Mouse (Mus musculus) lung, adult 18-20 months (tissue): ENCODE measurements around the gene Rab11fip3.

Experiments
- DNase-seq, 2 experiments: peaks; one replicate each; pipeline ENCODE4 v3.0.0; 2022; ENCODE audit warnings: mixed read lengths in 2 of 2

The Rab11fip3 gene

GRCm38 (mm10) chr17:26080867-26081266 is 11.5 kb upstream of the Rab11fip3 start:
- DNase-seq: no peak

DNA sequence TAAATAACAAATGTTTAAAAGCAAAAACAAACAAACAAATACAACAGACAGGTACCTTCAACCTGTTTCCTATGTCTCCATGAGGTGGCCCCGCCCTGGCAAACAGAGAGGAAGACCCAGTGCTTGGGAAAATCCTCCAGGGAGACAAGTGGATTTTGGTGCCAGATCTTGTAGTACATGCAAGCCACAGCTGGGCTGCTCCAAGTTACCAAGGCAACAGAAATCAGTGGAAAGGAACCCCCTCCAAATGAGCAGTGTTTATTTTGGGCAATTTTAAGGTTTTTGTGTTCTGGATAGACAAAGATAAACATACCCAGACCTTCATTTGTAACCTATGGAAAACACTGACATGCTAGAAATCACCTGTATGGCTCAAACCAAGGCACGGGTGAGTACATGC is 9.5 kb upstream of the Rab11fip3 start:
- DNase-seq: no peak

GRCm38 (mm10) chr17:26075246-26075645 is 5.9 kb upstream of the Rab11fip3 start:
- no peak for DNase-seq

GRCm38 (mm10) chr17:26070136-26070535 is 781 bp upstream of the Rab11fip3 start:
- DNase-seq: no peak

DNA sequence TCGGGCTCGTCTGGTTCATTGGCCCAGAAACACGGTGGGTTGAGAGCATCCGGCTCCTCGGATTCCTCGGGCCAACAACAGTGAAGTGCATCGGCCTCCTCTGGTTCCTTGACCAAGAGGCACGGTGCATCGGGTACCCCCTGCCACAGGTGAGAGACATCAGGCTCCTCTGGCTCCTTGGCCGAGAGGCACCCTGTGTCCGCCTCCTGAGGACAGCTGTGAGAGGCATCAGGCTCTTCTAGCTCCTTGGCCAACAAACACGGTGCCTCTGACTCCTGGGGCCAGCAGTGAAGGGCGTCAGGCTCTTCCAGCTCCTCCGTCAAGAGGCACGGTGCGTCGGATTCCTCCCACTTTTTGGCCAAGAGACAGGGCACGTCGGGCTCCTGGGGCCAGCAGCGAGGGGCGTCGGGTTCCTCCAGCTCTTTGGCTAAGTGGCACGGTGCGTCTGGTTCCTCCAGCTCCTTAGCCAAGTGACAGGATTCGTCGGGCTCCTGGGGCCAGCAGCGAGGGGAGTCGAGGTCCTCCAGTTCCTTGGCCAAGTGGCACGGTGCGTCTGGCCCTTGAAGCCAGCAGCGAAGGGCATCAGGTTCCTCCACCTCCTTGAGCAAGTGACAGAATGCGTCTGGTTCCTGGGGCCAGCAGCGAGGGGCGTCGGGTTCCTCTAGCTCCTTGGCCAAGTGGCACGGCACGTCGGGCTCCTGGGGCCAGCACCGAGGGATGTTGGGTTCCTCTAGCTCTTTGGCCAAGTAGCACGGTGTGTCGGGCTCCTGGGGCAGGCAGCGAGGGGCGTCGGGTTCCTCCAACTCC is 1.1 kb downstream of the Rab11fip3 start:
- peak; percentile 21 to 39 for DNase-seq

- no peak for DNase-seq
Observed at GRCm38 (mm10) chr17:26066488-26067020, 2.8 kb downstream of the Rab11fip3 start.

DNA sequence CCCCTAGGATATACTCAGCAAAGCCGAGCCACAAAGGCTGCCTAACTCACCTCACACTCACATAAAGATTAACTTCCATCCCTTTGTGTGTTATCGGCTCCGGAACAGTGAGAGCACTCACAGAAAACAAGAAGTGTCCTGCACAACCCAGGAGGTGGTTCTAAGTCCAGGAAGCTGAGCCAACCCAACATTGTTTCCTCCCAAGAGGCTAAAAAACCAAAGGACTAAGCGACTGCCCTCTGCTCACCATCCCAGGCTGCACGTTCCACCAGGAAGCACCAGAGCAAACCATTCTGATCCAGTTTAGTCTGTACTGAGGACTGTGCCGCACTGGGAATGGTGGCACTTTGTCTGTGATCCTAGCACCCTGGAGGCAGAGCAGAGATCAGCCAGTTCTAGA is 4.4 kb downstream of the Rab11fip3 start:
- DNase-seq: no peak

GRCm38 (mm10) chr17:26057787-26058567 is 11.4 kb downstream of the Rab11fip3 start:
- peak; percentile 69 to 81 for DNase-seq

DNA sequence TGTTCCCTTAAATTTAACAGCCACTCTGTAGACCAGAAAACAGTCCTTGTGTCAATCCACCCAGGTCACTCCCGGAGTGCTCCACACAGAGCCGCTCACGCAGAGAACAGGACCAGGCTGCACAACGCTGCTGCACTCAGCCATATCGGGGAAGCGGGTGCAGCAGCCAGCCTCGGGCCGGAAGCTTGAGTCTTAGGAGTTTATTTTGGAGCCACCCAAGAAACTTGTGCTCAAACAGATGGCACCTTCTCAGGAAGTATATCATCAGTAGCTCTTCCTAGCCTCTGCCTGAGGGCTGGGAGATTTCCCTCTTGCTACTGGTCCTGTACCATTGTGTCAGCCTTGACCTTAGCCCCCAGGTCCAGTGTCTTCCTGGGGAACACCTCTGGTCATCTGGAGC is 12.1 kb downstream of the Rab11fip3 start:
- DNase-seq: no peak

- no peak for DNase-seq
Observed at GRCm38 (mm10) chr17:26055164-26055563, 14.2 kb downstream of the Rab11fip3 start.

GRCm38 (mm10) chr17:26054133-26054845 is 15.1 kb downstream of the Rab11fip3 start:
- DNase-seq: no peak

DNA sequence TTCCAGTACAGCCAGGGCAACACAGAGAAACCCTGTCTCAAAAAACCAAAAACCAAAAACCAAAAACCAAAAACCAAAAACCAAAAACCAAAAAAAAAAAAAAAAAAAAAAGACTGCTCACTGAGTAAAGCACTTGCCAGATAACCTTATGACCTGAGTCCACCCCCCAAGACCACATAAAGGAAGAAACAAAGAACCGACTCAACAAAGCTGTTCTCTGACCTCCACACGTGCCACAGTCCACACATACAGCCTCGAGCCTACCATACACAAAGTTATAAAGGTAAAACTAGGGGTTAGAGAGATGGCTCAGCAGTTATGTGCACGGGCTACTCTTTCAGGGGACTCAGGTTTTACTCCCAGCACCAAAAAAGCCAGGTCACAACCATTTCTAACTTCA is 16.6 kb downstream of the Rab11fip3 start:
- no peak for DNase-seq

GRCm38 (mm10) chr17:26052074-26052473 is 17.3 kb downstream of the Rab11fip3 start:
- DNase-seq: no peak

DNA sequence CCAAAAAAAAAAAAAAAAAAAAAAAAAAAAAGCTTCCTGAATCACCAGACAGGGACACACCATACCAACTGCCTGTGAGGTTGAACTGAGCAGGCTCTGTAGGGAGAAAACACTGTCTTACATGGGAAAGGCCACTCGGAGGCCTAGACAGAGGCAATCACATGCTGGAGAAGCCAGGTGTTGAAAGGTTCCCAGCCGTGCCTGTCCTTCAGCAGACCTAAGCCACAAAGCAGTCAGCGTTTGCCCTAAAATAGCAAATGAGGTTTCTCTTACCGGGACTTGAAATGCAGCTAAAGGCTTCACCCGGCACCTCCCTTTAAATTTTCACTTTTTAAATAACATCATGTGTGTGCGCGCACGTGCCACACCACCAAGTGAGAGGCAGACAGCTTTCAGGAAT is 21.2 kb downstream of the Rab11fip3 start:
- DNase-seq: no peak

DNA sequence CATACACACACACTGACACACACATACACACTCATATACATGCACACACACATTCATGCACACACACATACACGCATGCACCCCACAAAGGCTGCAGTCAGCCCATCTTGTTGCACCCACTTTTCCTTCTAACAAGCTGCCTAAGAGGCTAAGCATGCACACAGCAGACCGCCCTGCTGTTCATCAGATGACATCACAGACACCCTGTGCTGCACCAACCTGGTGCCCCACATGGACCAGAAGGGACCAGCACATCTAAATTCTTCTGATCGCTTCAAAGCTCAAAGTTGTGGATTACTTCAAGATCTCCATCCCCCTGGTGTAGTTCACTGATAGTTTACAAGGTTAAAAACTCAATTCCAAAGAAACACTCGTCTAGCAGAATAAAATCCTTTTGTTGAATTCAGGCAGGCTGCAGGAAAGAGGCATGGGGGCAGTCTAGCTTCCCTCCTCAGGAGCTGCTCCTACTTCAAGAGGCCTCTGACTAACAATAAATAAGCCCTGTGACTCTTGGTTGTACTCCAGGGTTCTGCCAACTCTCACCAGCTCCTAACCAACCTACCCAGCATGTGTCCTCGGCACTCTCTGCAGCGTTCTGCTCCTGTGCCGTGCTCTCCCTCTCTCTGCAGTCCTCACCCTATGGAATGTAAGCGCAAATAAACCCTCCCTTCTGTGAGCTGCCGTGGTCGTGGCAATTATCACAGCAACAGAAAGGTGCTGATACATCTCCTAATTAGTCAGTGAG is 22.9 kb downstream of the Rab11fip3 start:
- DNase-seq: no peak

GRCm38 (mm10) chr17:26045285-26045684 is 24.1 kb downstream of the Rab11fip3 start:
- peak in 1 of 2 experiments; percentile 48 for DNase-seq

DNA sequence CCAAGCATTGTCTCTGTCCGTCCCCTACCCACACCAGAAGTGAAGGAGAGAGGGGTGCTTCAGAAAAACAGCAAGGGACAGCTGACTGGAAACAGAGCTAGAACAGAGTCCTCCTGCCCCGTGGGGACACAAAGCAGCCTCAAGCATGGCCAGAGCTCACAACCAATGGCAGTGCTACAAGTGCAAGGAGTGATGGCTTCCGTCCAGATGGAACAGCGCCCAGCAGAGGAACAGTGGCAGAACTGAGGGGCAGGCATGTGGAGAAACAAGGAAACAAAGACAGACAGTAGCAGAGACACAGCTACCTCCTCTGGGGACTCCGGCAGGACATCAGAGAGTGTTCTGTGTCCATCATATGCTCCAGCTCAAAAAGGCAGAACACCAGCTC is 26.1 kb downstream of the Rab11fip3 start:
- DNase-seq: peak; percentile 69 to 77

DNA sequence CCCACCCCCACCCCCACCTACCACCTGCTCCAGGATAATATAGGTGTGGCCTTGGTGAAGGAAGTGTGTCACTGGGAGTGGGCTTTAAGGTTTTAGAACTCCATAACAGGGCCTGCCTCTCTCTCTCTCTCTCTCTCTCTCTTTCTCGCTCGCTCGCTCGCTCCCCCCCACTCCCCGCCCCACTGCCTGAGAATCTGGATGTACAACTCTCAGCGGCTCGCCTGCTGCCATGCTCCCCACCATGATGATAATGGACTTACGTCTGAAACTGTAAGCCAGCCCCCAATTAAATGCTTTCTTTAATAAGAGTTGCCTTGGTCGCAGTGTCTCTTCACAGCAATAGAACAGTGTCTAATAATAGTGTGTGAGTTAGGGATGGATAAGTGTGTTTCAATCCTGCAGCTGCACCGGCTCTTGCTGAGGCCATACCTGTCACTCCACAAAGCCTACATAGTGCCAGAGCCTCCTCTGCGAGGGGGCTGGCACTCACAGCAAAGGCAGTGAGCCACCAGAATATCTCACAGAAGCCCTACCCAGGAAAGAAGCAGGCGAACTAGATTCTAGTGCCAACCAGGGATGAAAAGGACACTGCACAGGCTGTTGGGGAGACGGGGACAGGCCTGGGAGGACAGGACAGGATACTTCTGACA is 26.6 kb downstream of the Rab11fip3 start:
- no peak for DNase-seq

DNA sequence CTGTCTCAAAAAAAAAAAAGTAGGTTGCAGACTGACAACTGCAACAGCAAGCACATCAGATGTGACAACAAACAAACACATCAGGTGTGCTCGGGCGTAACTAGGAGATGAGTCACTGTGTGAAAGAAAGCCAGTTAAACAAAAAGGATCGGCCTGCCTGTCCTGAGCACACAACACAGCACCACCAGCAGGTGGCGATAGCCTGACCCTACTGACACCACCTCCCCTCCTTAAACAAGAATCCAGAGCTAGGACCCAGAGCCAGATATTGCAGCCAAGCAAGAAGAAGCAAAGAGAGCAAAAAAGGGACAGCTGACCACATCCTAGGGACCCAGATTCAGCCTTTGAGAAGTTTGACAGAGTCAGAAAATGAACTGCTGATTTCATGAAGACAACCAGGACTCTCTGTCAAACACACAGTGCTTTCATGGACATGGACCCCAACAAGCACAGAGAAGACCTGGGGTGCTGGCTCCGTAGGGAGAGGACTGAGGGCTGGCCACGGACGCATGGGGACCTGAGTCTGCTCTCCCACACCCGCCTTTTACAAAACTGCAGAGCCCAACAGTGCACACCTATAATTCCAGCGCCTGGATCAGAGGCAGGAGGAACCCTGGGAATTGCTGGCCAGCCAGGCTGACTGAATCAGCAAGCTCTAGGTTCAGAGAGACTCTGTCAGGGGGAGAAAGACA is 28.1 kb downstream of the Rab11fip3 start:
- DNase-seq: peak; percentile 40 to 60

- peak; percentile 42 to 50 for DNase-seq
Observed at GRCm38 (mm10) chr17:26040711-26041110, 28.6 kb downstream of the Rab11fip3 start.

GRCm38 (mm10) chr17:26032037-26032436 is 37.3 kb downstream of the Rab11fip3 start:
- DNase-seq: no peak
